Mouse (Mus musculus): ENCODE measurements at regions not wholly inside any gene's neighbourhood (a gene's known extent, or its start where the extent isn't known, plus 50 kb on each side); places are given as distances from the start of the nearest gene placed in this dataset.

- no peak for ATAC-seq
- H3K4me1 ChIP-seq (ENCODE audit: insufficient read depth) = no peaks in the 10 kb centered on the region
- H3K27me3 ChIP-seq (ENCODE audit: insufficient read depth, low read length) = no peaks in the 10 kb centered on the region
- H3K9me3 ChIP-seq (ENCODE audit: low read length) = no peaks in the 10 kb centered on the region
- WGBS = 46% methylated on average over 6 of the region's 6 CpGs
- no peaks in the 10 kb centered on the region for H3K36me3 ChIP-seq (ENCODE audit: insufficient read depth)
- no peak for DNase-seq
- H3K4me3 ChIP-seq (ENCODE audit: low read depth, low read length) = no peak overlapping the region
- H3K27ac ChIP-seq (ENCODE audit: low read depth, low read length) = no peak overlapping the region
- no peak for TF ChIP-seq CTCF (IDR thresholded peaks at IDR 0.05; ENCODE audit: low read depth)
- no peak overlapping the region for H3K9ac ChIP-seq
- no peak overlapping the region for H3K4me2 ChIP-seq (ENCODE audit: low read depth)
Measured at GRCm38 (mm10) chr13:52268279-52268678, 262.8 kb downstream of the Diras2 start.

DNA sequence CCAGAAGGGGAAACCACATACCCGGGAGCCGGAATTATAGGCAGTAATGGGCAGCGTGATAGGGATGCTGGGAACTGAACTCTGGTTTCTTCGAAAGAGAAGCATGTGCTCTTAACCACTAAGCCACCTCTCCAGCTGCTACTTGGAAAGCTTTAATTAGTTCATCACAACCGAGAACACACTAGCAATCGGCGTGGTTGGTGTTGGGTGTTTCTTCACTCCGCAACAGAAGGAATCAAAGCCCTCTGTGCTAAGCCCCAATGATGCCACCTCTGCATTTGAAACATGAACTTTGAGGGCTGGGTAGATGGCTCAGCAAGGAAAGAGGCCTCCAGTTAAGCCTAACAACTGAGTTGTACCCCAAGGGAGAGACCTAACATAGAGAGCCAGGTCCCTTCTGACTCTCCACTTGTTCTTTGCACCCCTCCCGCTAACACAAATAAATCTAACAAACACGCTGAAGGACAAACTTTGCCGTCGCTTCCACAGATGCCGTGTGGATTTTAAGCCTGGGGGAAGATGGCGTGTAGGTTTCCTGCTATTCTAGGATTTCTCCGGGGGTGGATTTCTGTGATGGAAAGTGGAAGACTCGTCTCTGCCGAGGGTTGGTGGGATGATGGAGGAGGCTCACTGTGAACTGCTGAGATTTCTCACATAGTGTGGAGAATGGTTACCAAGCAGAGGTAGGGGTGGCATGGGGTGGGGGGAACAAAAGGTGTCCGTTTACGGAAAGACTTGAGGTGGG lies 257.4 kb downstream of the Diras2 start:
- H3K4me2 ChIP-seq (ENCODE audit: low read depth) = no peak overlapping the region
- ATAC-seq = no peak
- H3K4me1 ChIP-seq (ENCODE audit: insufficient read depth) = no peaks in the 10 kb centered on the region
- H3K4me3 ChIP-seq (ENCODE audit: low read depth, low read length) = no peak overlapping the region
- H3K36me3 ChIP-seq (ENCODE audit: insufficient read depth) = no peaks in the 10 kb centered on the region
- H3K9me3 ChIP-seq (ENCODE audit: low read length) = no peaks in the 10 kb centered on the region
- DNase-seq = no peak
- H3K27ac ChIP-seq (ENCODE audit: low read depth, low read length) = no peak overlapping the region
- no peaks in the 10 kb centered on the region for H3K27me3 ChIP-seq (ENCODE audit: insufficient read depth, low read length)
- no peak overlapping the region for H3K9ac ChIP-seq
- no peak for TF ChIP-seq CTCF (IDR thresholded peaks at IDR 0.05; ENCODE audit: low read depth)
- WGBS = 85% methylated on average over 19 of the region's 19 CpGs

GRCm38 (mm10) chr13:52275196-52275595 lies 255.9 kb downstream of the Diras2 start:
- WGBS = 78% methylated on average over 5 of the region's 5 CpGs
- Histone ChIP-seq H3K4me1 (ENCODE audit: insufficient read depth) (no peaks in the 10 kb centered on the region), H3K4me3 (ENCODE audit: low read depth, low read length) (no peak overlapping the region), H3K27me3 (ENCODE audit: insufficient read depth, low read length) (no peaks in the 10 kb centered on the region), H3K27ac (ENCODE audit: low read depth, low read length) (no peak overlapping the region), H3K4me2 (ENCODE audit: low read depth) (no peak overlapping the region), H3K9me3 (ENCODE audit: low read length) (no peaks in the 10 kb centered on the region), H3K36me3 (ENCODE audit: insufficient read depth) (no peaks in the 10 kb centered on the region), H3K9ac (no peak overlapping the region)
- ATAC-seq (no peak), DNase-seq (no peak)
- no peak for TF ChIP-seq CTCF (IDR thresholded peaks at IDR 0.05; ENCODE audit: low read depth)

DNA sequence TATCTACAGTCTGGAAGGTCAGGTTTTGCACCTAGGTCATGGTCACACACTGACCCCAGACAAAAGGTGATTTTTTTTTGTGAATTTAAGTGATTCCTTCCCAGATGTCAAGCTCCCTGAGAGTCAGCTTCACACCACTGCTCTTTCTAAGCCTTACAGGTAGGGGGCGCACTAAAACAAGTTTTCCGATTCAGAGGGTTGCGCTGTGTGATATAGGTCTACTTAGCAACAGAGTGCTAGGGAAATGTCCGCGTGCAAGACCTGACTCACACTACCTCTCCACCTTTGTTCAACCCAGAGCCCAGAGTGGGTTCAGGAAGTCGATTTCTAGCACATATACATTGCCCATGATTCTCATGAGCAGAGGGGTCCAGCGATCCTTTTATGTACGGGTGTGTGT lies 255.4 kb downstream of the Diras2 start:
- Histone ChIP-seq H3K9ac (no peak overlapping the region), H3K4me3 (ENCODE audit: low read depth, low read length) (no peak overlapping the region), H3K4me2 (ENCODE audit: low read depth) (peak overlapping the region; percentile 31; the same call in 1 of the 2 replicates), H3K27ac (ENCODE audit: low read depth, low read length) (no peak overlapping the region), H3K36me3 (ENCODE audit: insufficient read depth) (no peaks in the 10 kb centered on the region), H3K27me3 (ENCODE audit: insufficient read depth, low read length) (no peaks in the 10 kb centered on the region), H3K4me1 (ENCODE audit: insufficient read depth) (no peaks in the 10 kb centered on the region), H3K9me3 (ENCODE audit: low read length) (no peaks in the 10 kb centered on the region)
- peak; percentile 79 for ATAC-seq
- 13% methylated on average over 8 of the region's 8 CpGs for WGBS
- TF ChIP-seq CTCF (IDR thresholded peaks at IDR 0.05; ENCODE audit: low read depth) = peak; percentile 88
- peak; percentile 84 for DNase-seq

GRCm38 (mm10) chr13:52277195-52277594 lies 253.9 kb downstream of the Diras2 start:
- no peaks in the 10 kb centered on the region for H3K9me3 ChIP-seq (ENCODE audit: low read length)
- ATAC-seq = no peak
- H3K4me2 ChIP-seq (ENCODE audit: low read depth) = no peak overlapping the region
- H3K27me3 ChIP-seq (ENCODE audit: insufficient read depth, low read length) = no peaks in the 10 kb centered on the region
- DNase-seq = no peak
- H3K27ac ChIP-seq (ENCODE audit: low read depth, low read length) = no peak overlapping the region
- no peaks in the 10 kb centered on the region for H3K36me3 ChIP-seq (ENCODE audit: insufficient read depth)
- no peak overlapping the region for H3K4me3 ChIP-seq (ENCODE audit: low read depth, low read length)
- 85% methylated on average over 3 of the region's 3 CpGs for WGBS
- no peak overlapping the region for H3K9ac ChIP-seq
- no peaks in the 10 kb centered on the region for H3K4me1 ChIP-seq (ENCODE audit: insufficient read depth)
- TF ChIP-seq CTCF (IDR thresholded peaks at IDR 0.05; ENCODE audit: low read depth) = no peak

GRCm38 (mm10) chr13:52278831-52279230 lies 252.2 kb downstream of the Diras2 start:
- no peak for DNase-seq
- ATAC-seq = no peak
- Histone ChIP-seq H3K4me3 (ENCODE audit: low read depth, low read length) (no peak overlapping the region), H3K4me2 (ENCODE audit: low read depth) (no peak overlapping the region), H3K9me3 (ENCODE audit: low read length) (no peaks in the 10 kb centered on the region), H3K9ac (no peak overlapping the region), H3K27me3 (ENCODE audit: insufficient read depth, low read length) (no peaks in the 10 kb centered on the region), H3K36me3 (ENCODE audit: insufficient read depth) (no peaks in the 10 kb centered on the region), H3K4me1 (ENCODE audit: insufficient read depth) (no peaks in the 10 kb centered on the region), H3K27ac (ENCODE audit: low read depth, low read length) (no peak overlapping the region)
- 85% methylated on average over 1 of the region's 1 CpGs for WGBS
- TF ChIP-seq CTCF (IDR thresholded peaks at IDR 0.05; ENCODE audit: low read depth) = no peak

DNA sequence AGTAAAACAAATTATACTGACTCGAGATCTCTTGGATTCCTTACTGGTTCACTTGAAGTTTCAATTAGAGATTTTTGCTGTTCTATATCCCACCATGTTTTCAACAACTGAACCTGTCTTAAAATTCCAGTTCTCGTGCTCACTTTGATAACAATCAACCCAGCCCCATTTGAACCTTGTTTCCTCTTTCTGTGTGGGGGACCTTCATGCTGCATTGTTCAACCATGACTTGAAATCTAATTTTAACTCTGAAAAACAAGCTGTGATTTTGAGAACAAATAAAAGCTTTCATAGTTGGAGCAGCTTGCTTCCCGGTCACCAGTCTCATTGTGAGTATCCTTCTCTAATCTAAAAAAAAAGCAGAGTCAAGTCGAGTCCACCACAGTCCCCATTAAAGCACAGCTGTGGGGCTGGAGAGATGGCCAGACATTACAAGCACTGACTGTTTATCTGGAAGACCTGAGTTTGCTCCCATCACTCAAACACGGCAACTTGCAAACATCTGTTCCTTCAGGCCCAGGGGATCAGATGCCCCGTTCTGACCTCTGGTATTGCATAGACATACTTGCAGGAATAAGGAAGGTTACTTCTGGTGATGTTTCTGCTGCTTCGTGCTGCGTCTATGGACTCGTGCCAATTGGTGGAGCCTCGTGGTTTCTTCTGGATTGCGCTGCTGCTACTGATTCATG lies 251.7 kb downstream of the Diras2 start:
- Histone ChIP-seq H3K4me3 (ENCODE audit: low read depth, low read length) (no peak overlapping the region), H3K9ac (no peak overlapping the region), H3K4me2 (ENCODE audit: low read depth) (no peak overlapping the region), H3K4me1 (ENCODE audit: insufficient read depth) (no peaks in the 10 kb centered on the region), H3K27me3 (ENCODE audit: insufficient read depth, low read length) (no peaks in the 10 kb centered on the region), H3K27ac (ENCODE audit: low read depth, low read length) (no peak overlapping the region), H3K9me3 (ENCODE audit: low read length) (no peaks in the 10 kb centered on the region), H3K36me3 (ENCODE audit: insufficient read depth) (no peaks in the 10 kb centered on the region)
- ATAC-seq (no peak), DNase-seq (no peak)
- TF ChIP-seq CTCF (IDR thresholded peaks at IDR 0.05; ENCODE audit: low read depth) = no peak
- 81% methylated on average over 11 of the region's 11 CpGs for WGBS
